Mouse (Mus musculus): ENCODE data around the gene 4921504E06Rik.

4921504E06Rik gene

DNA sequence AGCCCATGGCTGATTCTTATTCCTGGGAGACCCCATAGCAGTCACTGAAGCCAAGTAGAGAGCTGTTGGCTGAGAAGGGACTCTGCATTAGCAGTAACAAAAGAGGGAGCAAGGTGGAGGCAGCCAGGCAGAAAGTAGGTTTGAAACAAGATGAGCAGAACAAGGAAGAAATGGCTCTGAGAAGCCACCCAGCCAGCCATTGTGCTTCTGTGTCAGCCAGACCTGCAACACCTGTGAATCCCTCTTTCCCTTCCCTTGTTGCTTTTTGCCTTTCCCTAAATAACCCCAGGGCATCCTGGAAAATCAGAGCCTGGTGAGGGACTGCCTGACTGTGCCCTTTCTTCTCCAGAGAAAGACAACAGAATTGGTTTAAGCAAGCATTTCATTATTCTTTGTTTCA is 131.5 kb downstream of the 4921504E06Rik start:
- DNase-seq (ENCODE audit: low read depth, low spot score) = no peak

DNA sequence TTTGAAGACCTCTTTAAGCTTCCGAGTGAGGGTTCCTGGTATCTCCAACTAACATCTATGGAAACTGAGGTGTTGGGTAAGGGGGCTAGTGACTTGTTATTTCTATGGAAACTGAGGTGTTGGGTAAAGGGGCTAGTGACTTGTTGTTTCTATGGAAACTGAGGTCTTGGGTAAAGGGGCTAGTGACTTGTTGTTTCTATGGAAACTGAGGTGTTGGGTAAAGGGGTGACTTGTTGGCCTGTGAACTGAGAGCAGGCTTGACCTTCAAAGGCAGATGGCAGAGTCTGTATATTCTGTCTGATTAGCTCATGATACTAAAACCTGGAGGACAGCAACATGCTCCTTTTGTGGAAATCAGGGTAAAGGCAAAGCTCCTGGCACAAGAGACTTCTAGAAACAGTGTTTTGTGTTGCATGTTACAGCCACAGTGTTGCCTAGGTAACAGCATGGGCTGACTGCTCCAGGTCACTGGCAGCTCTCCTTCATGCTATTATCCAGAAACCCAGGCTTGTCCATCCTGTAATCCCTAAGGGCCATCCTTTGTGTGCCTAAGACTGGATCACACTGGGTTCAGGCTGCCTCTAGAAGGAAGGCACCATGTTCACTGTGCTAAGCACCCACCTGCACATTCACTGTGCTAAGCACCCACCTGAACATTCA is 133.9 kb downstream of the 4921504E06Rik start:
- no peak for DNase-seq (ENCODE audit: low read depth, low spot score)

DNA sequence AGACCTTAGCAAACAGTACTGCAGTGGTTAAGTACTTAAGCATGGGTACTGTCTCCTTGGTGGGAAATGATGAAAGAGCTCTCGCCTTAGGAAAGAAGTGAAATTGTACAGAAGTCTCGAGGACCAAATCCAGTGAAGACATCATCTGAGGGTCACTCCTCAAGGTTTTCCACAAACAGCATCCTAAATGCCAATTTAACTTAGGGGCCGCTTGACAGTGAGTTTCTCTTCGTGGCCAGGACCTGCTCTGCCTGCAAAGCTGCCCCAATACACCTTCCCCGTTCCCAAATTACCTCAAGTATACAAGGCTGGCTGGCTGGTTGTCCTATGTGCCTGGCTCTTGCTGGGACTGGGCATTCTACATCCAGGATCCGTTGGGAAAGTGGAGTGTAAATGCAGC is 137.6 kb downstream of the 4921504E06Rik start:
- no peak for DNase-seq (ENCODE audit: low read depth, low spot score)

DNA sequence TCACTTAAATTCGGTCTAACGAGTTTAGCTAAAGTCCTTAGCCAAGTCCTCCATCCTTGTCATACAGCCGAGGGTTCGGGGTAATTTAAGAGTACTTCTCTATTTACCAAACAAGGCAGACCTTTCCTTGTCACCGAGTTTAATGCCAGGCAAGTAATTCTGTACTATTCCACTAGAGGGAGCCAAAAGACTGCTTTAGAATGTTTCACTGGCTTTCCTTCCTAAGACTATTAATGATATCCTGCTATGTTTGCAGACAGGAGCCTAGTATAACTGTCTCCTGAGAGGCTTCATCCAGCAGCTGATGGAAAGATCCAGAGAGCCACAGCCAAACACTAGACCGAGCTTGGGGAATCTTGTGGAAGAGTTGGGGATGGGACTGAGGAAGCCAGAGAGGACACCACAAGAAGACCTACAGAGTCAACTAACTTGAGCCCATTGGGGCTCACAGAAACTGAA is 138.6 kb downstream of the 4921504E06Rik start:
- peak; percentile 66 for DNase-seq (ENCODE audit: low read depth, low spot score)

DNA sequence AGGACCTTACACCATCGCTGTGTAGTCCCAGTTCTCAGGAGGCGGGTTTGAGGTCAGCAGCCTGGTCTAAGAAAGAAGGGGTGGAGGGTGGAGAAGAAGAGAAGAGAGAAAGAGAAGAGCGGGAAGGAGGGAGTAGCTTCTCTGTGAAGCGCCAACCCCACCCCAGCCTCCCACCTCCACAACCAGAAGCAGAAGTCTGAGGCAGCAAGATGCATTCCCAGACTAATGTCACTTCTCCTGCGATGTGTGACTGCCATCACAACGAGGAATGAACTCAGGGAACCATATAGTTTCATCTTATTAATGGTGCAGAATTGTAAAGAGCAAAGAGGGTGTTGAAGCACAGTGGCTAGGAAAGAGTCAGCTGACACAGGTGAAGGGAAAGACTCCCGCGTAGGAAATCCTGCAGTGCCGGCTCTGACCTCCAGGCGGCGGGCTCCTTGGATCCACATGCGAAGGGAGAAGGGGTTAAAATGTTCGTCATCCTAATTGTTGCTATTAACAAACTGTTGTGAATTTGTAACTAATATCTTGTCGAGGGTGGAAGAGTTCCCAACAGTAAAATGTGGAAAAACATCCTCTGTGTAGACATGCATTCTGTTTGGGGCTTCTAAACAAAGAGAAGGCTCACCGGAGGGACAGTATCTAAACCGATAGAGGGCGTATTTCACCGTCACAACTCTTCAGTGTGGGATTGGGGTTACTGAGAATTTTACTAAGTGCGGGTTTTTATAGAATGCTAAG is 139.3 kb downstream of the 4921504E06Rik start:
- DNase-seq (ENCODE audit: low read depth, low spot score) = peak; percentile 46
